Mouse (Mus musculus) frontal cortex, postnatal 25 days (tissue): ENCODE measurements around the gene Prrg4.
"Not testable (repeated sequence)": the region's sequence is repeated elsewhere in the genome, so short reads cannot be mapped to it uniquely, and the experiment has no call there.

Experiments
- DNase-seq, 2 experiments: peaks; one replicate each; pipeline ENCODE4 v3.0.0; 2022; ENCODE audit warnings: low spot score in 2 of 2

Prrg4 gene

GRCm38 (mm10) chr2:104849276-104849990, at the start of gene Prrg4:
Gene Prrg4 (minus strand): TSS chr2:104849876.
- DNase-seq, result peak in 1 of 2 experiments; percentile 22

GRCm38 (mm10) chr2:104887882-104888566, 38.3 kb upstream of the Prrg4 start:
- DNase-seq, result peak; percentile 73 to 74

GRCm38 (mm10) chr2:104887331-104887730, 37.7 kb upstream of the Prrg4 start:
- not testable (repeated sequence) for DNase-seq

- no peak for DNase-seq
Observed at GRCm38 (mm10) chr2:104886109-104886508, 36.4 kb upstream of the Prrg4 start.

GRCm38 (mm10) chr2:104878794-104879193, 29.1 kb upstream of the Prrg4 start:
- no peak for DNase-seq

- DNase-seq, result no peak
Observed at GRCm38 (mm10) chr2:104869101-104869500, 19.4 kb upstream of the Prrg4 start.

GRCm38 (mm10) chr2:104867282-104867855, 17.7 kb upstream of the Prrg4 start, which contains the start of gene Ccdc73:
Gene Ccdc73 (plus strand): TSS chr2:104867805.
- DNase-seq, result no peak

GRCm38 (mm10) chr2:104864176-104864860, 14.6 kb upstream of the Prrg4 start:
- DNase-seq, result no peak

- DNase-seq, result no peak
Observed at GRCm38 (mm10) chr2:104860426-104860825, 10.8 kb upstream of the Prrg4 start.

GRCm38 (mm10) chr2:104859060-104859459, 9.4 kb upstream of the Prrg4 start:
- no peak for DNase-seq

- DNase-seq, result not testable (repeated sequence)
Observed at GRCm38 (mm10) chr2:104858083-104858482, 8.4 kb upstream of the Prrg4 start.

GRCm38 (mm10) chr2:104856218-104856617, 6.5 kb upstream of the Prrg4 start:
- DNase-seq, result no peak

- no peak for DNase-seq
Observed at GRCm38 (mm10) chr2:104855732-104856131, 6.1 kb upstream of the Prrg4 start.

- no peak for DNase-seq
Observed at GRCm38 (mm10) chr2:104854836-104855235, 5.2 kb upstream of the Prrg4 start.

GRCm38 (mm10) chr2:104852546-104852945, 2.9 kb upstream of the Prrg4 start:
- no peak for DNase-seq

- no peak for DNase-seq
Observed at GRCm38 (mm10) chr2:104851686-104852085, 2.0 kb upstream of the Prrg4 start.

- no peak for DNase-seq
Observed at GRCm38 (mm10) chr2:104849991-104850359, 299 bp upstream of the Prrg4 start.

GRCm38 (mm10) chr2:104848235-104849161, 1.2 kb downstream of the Prrg4 start:
- no peak for DNase-seq

GRCm38 (mm10) chr2:104847645-104848044, 2.0 kb downstream of the Prrg4 start:
- DNase-seq, result no peak

GRCm38 (mm10) chr2:104846638-104847414, 2.9 kb downstream of the Prrg4 start:
- DNase-seq, result no peak
